Mouse (Mus musculus) adrenal gland, postnatal 10 days (tissue): ENCODE results near the gene Ttc19. TPM values are rescaled to one million over a fixed set of nuclear protein-coding genes. Genes with fewer than 3 reads are reported as not detected.
"Not testable (repeated sequence)": the region's sequence is repeated elsewhere in the genome, so short reads cannot be mapped to it uniquely, and the experiment has no call there.

Source experiments
- DNase-seq: peaks from one replicate; pipeline ENCODE4 v3.0.0; 2021; ENCODE audit warnings: mixed read lengths
- total RNA-seq, 2 experiments: library from RNA; stranded (reverse); gene quantifications; 2 replicates each; pipeline ENCODE4 v1.2.3; 2021

Ttc19 gene
- total RNA-seq, 2 experiments from 2014 or later = 25.5 to 27.2 TPM

- not testable (repeated sequence) for DNase-seq
Measured at GRCm38 (mm10) chr11:62284020-62284419, 2.7 kb downstream of the Ttc19 start.

GRCm38 (mm10) chr11:62285020-62285419, 3.7 kb downstream of the Ttc19 start:
- DNase-seq = no peak

GRCm38 (mm10) chr11:62287700-62288099, 6.4 kb downstream of the Ttc19 start:
- no peak for DNase-seq

- DNase-seq = no peak
Measured at GRCm38 (mm10) chr11:62294121-62294520, 12.8 kb downstream of the Ttc19 start.

GRCm38 (mm10) chr11:62298883-62299282, 17.6 kb downstream of the Ttc19 start:
- DNase-seq = no peak

GRCm38 (mm10) chr11:62305866-62306265, 24.6 kb downstream of the Ttc19 start:
- no peak for DNase-seq

- no peak for DNase-seq
Measured at GRCm38 (mm10) chr11:62309296-62309695, 28.0 kb downstream of the Ttc19 start.

- DNase-seq = no peak
Measured at GRCm38 (mm10) chr11:62314984-62315383, 33.7 kb downstream of the Ttc19 start.

GRCm38 (mm10) chr11:62317746-62318145, 36.5 kb downstream of the Ttc19 start:
- no peak for DNase-seq

- DNase-seq = no peak
Measured at GRCm38 (mm10) chr11:62320097-62320496, 38.8 kb downstream of the Ttc19 start.

- no peak for DNase-seq
Measured at GRCm38 (mm10) chr11:62323659-62324058, 42.4 kb downstream of the Ttc19 start.

- no peak for DNase-seq
Measured at GRCm38 (mm10) chr11:62331141-62331540, 49.9 kb downstream of the Ttc19 start.

GRCm38 (mm10) chr11:62332228-62332627, 51.0 kb downstream of the Ttc19 start:
- peak; percentile 20 for DNase-seq

- DNase-seq = no peak
Measured at GRCm38 (mm10) chr11:62343002-62343401, 61.7 kb downstream of the Ttc19 start.

- no peak for DNase-seq
Measured at GRCm38 (mm10) chr11:62351948-62352347, 70.7 kb downstream of the Ttc19 start.

GRCm38 (mm10) chr11:62355216-62355615, 73.9 kb downstream of the Ttc19 start:
- DNase-seq = no peak

GRCm38 (mm10) chr11:62366879-62367278, 85.6 kb downstream of the Ttc19 start:
- DNase-seq = no peak

- no peak for DNase-seq
Measured at GRCm38 (mm10) chr11:62369924-62370323, 88.7 kb downstream of the Ttc19 start.

- no peak for DNase-seq
Measured at GRCm38 (mm10) chr11:62371776-62372175, 90.5 kb downstream of the Ttc19 start.

GRCm38 (mm10) chr11:62377202-62377851, 96.1 kb downstream of the Ttc19 start:
- not testable (repeated sequence) for DNase-seq
